Mouse (Mus musculus) lung, adult 18-20 months (tissue): ENCODE measurements at regions not wholly inside any gene's neighbourhood (a gene's known extent, or its start where the extent isn't known, plus 50 kb on each side); places are given as distances from the start of the nearest gene placed in this dataset.

Source experiments
- DNase-seq, 2 experiments: peaks; one replicate each; pipeline ENCODE4 v3.0.0; 2022; ENCODE audit warnings: mixed read lengths in 2 of 2

DNA sequence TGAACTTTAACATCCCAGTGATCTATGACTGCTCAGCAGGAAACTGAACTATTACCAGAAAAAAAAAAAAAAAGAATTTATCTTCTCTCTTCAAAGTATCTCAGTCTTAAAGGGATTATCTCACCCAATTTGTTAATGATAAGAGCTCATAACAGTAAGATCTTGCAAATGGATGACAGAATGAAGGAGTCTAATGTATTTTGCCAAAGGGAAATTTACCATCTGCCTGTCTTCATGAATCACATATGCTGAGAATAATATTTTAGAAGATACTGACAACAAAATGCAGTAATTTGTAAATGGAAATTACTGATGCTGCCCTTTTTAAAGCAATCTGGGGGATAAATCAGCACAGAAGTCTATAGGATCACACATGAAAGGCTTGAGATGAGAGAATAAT lies 103.9 kb upstream of the Sp4 start:
- DNase-seq: no peak

DNA sequence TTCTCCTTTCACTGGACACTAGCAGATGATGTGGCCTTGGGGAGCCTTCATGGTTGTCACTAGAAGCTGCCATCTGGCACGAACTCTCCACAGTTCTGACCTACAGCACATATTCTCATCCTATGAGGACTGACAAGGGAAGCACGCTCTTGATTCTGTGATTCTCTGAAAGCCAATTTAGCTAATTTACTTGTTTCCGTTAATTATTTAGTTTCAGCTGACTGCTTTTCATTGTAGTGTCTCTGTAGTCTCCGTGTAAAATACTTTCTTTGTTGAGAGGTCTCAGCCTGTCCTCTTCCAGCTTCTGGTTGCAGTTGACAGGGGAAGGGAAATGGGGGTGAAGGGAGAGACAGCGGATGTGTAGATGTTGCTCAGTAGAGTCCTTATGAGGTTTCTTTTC lies 102.9 kb upstream of the Sp4 start:
- no peak for DNase-seq

DNA sequence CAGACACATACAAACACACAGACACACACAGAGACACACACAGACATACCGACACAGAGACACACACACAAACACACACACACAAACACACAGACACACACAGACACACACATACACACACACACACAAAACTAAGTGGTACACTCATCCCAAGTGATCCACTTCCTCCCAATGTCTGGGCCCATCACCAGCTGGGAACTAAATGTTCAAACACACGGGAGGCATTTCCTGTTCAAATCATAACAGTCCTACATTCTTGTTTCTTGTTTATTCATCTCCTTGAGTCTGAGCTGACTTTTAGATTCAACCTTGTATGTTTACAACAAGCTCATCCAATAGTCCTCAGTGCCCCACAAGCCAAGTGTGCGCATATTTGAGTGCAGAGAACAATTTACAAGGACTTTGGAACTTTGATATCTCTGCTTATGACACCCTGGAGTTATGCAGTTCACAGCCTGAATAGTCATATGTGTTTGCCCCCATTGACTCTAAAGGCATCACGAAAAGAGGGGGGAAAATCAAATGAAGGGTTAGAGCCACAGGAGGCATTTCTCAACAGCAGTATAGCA lies 102.4 kb upstream of the Sp4 start:
- peak in 1 of 2 experiments; percentile 33 for DNase-seq

DNA sequence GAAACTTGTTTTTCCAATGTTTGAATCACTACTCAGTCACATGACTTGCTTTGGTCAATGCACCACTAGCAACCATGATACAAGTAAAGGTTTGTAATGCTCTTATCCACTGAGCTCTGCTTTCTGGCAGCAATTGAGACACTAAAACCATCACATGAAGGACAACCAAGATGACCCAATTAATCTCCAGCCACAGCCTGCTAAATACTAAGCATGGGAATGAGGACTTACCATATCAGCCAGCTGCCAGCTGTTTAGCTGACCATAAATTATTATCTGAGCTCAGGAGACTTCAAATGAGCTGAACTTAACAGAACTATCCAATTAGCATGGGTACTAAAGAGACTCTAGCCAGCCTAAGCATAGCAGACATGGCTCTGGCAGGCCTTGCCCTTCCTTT lies 100.1 kb upstream of the Sp4 start:
- no peak for DNase-seq

DNA sequence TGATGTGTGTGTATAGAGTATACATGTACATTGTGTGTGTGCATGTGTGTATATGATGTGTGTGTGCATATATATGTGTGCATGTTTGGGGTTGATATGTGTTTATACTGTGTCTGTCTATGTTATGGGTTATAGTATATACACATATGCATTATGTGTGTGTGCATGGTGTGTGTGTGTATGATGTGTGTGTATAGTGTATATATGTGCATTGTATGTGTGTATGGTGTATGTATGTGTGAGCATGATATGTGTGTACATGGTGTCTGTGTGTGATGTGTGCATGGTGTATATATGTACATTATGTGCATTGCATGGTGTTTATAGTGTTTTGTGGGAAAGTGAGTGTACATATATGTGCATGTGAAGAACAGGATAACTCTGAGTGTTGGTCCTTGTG lies 90.4 kb upstream of the Sp4 start:
- DNase-seq: no peak

DNA sequence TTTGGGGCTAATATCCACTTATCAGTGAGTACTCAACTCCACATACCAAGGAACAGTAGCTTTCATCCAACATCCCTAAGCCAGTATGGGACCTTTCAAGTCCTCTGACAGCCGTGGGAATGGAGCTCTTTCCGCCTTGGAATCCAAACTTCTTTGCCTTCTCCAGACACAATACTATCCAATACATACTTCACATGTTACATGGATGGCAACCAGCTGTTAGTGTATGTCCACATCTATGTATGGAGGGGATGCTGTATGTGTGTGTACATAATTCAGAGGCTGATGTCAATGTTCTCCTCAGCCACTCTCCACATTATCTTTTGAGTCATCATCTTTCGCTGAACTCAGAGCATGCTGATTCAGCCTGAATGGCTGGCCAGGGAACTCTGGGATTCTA lies 79.8 kb upstream of the Sp4 start:
- DNase-seq: no peak

DNA sequence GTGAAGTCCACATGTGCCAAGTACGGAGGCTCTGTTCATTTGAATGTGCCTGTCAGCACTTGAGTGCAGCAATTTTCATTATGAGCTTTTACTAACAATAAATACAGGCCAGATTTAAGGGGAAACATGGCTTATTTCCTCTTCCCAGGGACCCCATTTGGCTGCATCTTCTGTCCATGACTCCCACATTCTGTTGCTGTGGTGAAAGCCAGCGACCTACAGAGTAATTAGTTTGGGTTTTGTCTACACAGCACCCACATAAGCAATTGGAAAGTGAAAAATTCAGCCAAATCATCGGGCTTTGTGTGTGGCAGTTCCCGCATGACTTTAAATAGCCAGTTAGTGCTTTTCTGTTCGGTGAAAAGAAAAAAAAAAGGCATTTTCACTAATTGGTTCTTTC lies 76.7 kb upstream of the Sp4 start:
- no peak for DNase-seq

DNA sequence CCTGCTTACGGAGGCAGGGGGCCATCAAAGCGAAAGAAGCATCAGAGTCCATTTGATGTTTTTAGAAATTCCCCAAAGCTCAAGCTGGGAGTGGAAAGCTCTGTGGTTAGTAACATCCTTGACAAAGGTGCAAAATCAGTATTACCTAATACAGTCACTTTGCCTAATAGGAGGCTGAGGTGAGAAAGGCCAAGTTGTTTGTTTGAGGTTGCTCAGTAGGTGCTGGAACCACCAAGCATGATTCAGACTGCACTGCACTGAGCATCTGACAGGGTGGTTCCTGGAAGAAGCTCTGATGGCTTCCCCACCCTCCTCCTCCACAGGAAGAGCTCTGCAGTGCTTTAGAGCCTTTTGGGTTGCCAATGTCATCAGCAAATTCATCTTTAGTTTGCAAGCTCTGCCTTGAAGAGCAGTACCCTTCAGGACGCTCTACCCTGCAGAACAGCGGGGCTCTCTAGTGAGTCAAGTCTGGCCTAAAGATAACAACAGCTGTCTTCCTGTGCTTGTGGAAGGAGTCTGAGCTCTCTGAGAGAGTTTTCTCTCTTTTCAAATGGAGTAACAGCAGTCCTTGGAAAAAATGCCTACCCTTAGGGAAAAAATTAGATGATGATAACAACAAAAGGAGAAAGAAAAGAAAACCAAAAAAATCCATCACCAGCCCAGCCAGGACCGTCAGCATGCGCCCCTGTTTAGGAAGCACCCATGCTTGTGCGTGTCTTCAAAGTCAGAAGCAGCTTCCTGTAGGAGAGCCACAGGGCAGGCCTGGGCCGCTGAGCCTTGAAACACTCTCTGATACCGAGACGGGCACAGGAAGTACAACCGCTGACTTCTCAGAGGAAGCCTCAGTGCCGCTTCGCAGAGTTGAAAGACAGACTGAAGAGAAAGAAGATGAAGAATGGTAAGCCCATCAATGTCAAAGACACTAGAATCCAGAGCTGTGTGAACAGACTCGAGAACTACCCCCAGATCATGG lies 75.6 kb upstream of the Sp4 start:
- peak; percentile 14 to 19 for DNase-seq

DNA sequence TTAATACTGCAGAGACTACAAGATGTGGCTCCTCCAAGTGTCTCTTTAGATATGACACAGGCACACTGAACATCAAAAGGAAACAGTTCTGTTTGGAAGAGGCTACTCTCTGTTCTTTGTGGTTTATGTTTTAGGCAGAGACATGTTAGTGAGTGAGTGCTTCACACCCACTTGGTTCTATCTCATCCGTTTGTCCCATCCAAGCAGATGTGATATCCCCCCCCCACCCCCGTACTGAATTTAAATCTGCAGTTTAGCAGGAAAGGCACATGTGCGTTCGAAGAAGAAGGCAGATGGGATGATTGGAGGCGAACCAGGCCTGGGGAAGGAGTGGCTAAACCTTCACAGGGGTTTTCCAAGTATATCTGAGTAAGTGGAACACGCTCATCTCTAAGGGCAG lies 72.0 kb upstream of the Sp4 start:
- no peak for DNase-seq

DNA sequence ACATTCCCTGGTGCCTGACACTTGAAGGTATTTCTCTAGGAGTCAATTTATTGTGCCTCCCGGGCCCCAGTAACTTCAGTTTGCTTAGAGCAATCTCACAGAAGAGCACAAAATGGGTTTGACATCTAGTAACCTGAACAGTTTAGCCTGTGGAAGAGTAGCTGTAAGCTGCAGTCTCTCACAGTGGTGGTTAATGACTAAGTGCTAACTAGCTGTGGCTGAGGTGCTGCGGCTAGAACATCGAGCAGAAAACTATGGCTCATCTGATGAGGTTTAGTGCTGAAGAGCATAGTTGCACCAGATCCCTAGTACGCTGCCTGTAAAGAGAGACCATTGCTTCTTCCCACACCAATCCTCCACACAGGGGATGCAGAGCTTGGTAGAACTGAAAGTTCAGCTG lies 70.7 kb upstream of the Sp4 start:
- no peak for DNase-seq

DNA sequence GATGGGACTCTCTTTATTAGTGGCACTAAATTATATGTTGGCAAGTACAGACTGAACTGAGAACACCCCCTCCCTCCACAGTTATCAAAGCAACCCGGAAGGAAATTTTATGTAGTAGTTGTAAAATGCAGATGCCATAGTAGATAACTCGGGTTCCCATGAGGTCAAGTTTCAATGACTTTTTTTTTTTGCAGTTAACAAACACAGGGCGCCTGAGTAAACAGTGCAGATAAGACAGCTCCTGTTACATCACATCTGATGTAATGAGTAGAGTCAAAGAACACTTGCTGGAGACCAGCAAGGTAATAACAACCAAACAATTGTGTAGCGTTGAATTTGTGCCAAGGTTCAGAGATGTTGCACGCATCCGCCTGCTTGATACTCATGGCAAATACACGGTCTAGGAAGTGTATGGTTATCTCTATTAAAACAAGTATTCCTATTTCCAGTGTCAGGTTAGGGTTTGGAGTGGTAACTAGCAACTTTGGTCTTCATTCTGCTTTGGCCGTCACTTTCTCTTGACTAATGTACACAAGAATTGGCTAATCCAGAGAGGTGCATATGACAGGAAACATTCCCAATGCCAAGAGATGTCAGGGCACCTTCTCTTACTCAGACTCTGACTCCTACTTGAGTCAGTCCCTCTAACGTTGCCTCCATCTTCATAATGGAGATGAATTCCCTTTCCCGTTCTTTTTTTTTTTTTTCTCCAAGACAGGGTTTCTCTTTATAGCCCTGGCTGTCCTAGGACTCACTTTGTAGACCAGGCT lies 66.3 kb upstream of the Sp4 start:
- DNase-seq: peak in 1 of 2 experiments; percentile 29

DNA sequence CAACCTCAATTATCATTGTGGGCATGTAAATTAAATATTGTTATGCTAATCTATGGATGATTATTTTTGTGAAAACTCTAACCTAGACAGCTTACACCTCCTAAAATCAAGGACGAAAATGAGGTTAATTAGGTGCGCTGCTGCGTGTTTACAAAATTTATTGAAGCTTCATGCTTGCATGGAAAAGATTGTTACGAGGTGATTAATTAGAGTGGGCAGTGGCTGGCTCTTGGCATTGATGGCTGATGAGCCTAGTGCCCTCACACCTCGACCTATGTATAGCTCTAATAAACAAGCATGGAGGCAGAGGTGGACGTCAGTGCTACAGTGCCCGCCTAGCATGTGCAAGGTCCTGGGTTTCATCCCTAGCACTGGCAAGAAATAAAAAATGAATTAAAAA lies 51.6 kb upstream of the Sp4 start:
- no peak for DNase-seq

DNA sequence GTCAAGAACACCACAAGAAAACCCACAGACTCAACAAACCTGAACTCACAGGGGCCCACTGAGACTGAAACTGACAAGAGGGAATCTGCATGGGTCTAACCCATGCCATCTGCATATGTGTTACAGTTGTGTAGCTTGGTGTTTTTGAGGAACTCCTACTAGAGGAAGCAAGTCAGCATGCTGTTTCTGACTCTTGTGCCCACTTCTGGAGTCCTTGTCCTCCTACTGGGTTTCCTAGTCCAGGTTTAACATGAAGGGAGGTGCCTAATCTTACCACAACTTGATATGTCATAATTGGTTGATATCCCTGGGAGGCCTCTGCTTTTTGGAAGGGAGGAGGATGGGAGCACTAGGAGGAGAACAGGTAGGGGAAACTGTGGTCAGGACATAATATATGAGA lies 50.2 kb upstream of the Sp4 start:
- no peak for DNase-seq
